Mouse (Mus musculus) MEL (cell line): ENCODE data around the gene Doc2b. TPM values are rescaled to one million over a fixed set of nuclear protein-coding genes. Genes with fewer than 3 reads are reported as not detected.

Experiments
- DNase-seq: peaks from one replicate; pipeline ENCODE4 v3.0.0; 2011; ENCODE audit warnings: low read depth, low spot score
- H3K27ac ChIP-seq: 2 replicates; pipeline ENCODE4 v1.5.1; 2012; ENCODE audit warnings: low read depth, mild to moderate bottlenecking, control low read depth, low read length, moderate library complexity; ENCODE audit not compliant: control insufficient read depth
- H3K27me3 ChIP-seq, 2 experiments: fragments of 150-350 bp in 1 of 2; sonication (generic) in 1 of 2; 2 replicates each; pipeline ENCODE4 v1.6.1; 2012; ENCODE audit warnings: low read length in 2 of 2, mild to moderate bottlenecking in 2 of 2, improper control_type of control experiment in 1 of 2, moderate library complexity in 1 of 2; ENCODE audit not compliant: insufficient read depth in 2 of 2, control insufficient read depth in 1 of 2
- H3K36me3 ChIP-seq, 2 experiments: 2 replicates each; pipeline ENCODE4 v1.6.1; 2012 to 2014; ENCODE audit warnings: low read length in 2 of 2, improper control_type of control experiment in 1 of 2, inconsistent platforms in 1 of 2, mild to moderate bottlenecking in 1 of 2; ENCODE audit not compliant: insufficient read depth in 2 of 2, control insufficient read depth in 1 of 2
- H3K4me1 ChIP-seq, 2 experiments: fragments of 150-350 bp in 1 of 2; sonication (generic) in 1 of 2; 2 replicates each; pipeline ENCODE4 v1.6.1; 2012; ENCODE audit warnings: low read length in 2 of 2, improper control_type of control experiment in 1 of 2, mild to moderate bottlenecking in 1 of 2; ENCODE audit not compliant: insufficient read depth in 2 of 2, control insufficient read depth in 1 of 2
- H3K4me3 ChIP-seq, 2 experiments: fragments of 150-350 bp in 1 of 2; sonication (generic) in 1 of 2; 2 replicates each; pipeline ENCODE4 v1.5.1; 2012; ENCODE audit warnings: low read depth in 2 of 2, low read length in 2 of 2, mild to moderate bottlenecking in 2 of 2, moderate library complexity in 2 of 2, control low read depth in 1 of 2, improper control_type of control experiment in 1 of 2; ENCODE audit not compliant: control insufficient read depth in 1 of 2, insufficient read depth in 1 of 2
- H3K79me2 ChIP-seq: 2 replicates; pipeline ENCODE4 v1.6.1; 2012; ENCODE audit warnings: mild to moderate bottlenecking, low read length, moderate library complexity; ENCODE audit not compliant: control insufficient read depth, poor library complexity, insufficient read depth
- H3K9ac ChIP-seq: 2 replicates; pipeline ENCODE4 v1.6.1; 2012; ENCODE audit warnings: low read depth, mild to moderate bottlenecking, control low read depth, low read length, moderate library complexity; ENCODE audit not compliant: control insufficient read depth, poor library complexity, severe bottlenecking
- H3K9me3 ChIP-seq: fragments of 150-350 bp; sonication (generic); replicated peaks from 2 replicates; pipeline ENCODE4 v1.6.1; 2012; ENCODE audit warnings: mild to moderate bottlenecking, low read length, improper control_type of control experiment, moderate library complexity; ENCODE audit not compliant: insufficient read depth
- BHLHE40 ChIP-seq: IDR thresholded peaks from 2 replicates; pipeline ENCODE4 v1.6.1; 2012; ENCODE audit warnings: low read depth, mild to moderate bottlenecking, inconsistent platforms, low read length, improper control_type of control experiment, borderline replicate concordance
- CHD2 ChIP-seq: IDR thresholded peaks from 2 replicates; pipeline ENCODE4 v1.6.1; 2011; ENCODE audit warnings: low read length, improper control_type of control experiment
- E2F4 ChIP-seq: IDR thresholded peaks from 2 replicates; pipeline ENCODE4 v1.6.1; 2011; ENCODE audit warnings: low read depth, low read length, improper control_type of control experiment, borderline replicate concordance
- ELF1 ChIP-seq: IDR thresholded peaks from 2 replicates; pipeline ENCODE4 v1.6.1; 2014; ENCODE audit warnings: low read depth, mild to moderate bottlenecking, inconsistent platforms, low read length, improper control_type of control experiment, moderate library complexity
- ETS1 ChIP-seq: IDR thresholded peaks from 2 replicates; pipeline ENCODE4 v1.6.1; 2012; ENCODE audit warnings: low read depth, mild to moderate bottlenecking, inconsistent platforms, low read length, improper control_type of control experiment, moderate library complexity
- GATA1 ChIP-seq: IDR thresholded peaks from 2 replicates; pipeline ENCODE4 v1.6.1; 2011; ENCODE audit warnings: low read depth, low read length, improper control_type of control experiment
- JUND ChIP-seq: IDR thresholded peaks from 2 replicates; pipeline ENCODE4 v1.6.1; 2011; ENCODE audit warnings: low read depth, mild to moderate bottlenecking, improper control_type of control experiment, low read length
- KAT2A ChIP-seq: conservative IDR thresholded peaks from 2 replicates; pipeline ENCODE4 v1.6.1; 2012; ENCODE audit warnings: low read depth, low read length, improper control_type of control experiment, inconsistent platforms
- MYC ChIP-seq: IDR thresholded peaks from 2 replicates; pipeline ENCODE4 v1.6.1; 2011; ENCODE audit warnings: low read depth, mild to moderate bottlenecking, low read length, improper control_type of control experiment, moderate library complexity
- POLR2AphosphoS2 ChIP-seq: IDR thresholded peaks from 2 replicates; pipeline ENCODE4 v1.6.1; 2011; ENCODE audit warnings: low read length, improper control_type of control experiment
- RCOR1 ChIP-seq: IDR thresholded peaks from 2 replicates; pipeline ENCODE4 v1.6.1; 2012; ENCODE audit warnings: low read depth, mild to moderate bottlenecking, inconsistent platforms, low read length, improper control_type of control experiment
- SMC3 ChIP-seq: IDR thresholded peaks from 2 replicates; pipeline ENCODE4 v1.6.1; 2011; ENCODE audit warnings: low read depth, low read length, improper control_type of control experiment
- TAL1 ChIP-seq: IDR thresholded peaks from 2 replicates; pipeline ENCODE4 v1.6.1; 2012; ENCODE audit warnings: mild to moderate bottlenecking, inconsistent platforms, low read length, moderate library complexity, mixed read lengths
- TBP ChIP-seq: IDR thresholded peaks from 2 replicates; pipeline ENCODE4 v1.8.0; 2011; ENCODE audit warnings: low read depth, low read length, improper control_type of control experiment
- UBTF ChIP-seq: IDR thresholded peaks from 2 replicates; pipeline ENCODE4 v1.6.1; 2012; ENCODE audit warnings: low read depth, mild to moderate bottlenecking, inconsistent platforms, low read length, improper control_type of control experiment, moderate library complexity, borderline replicate concordance; ENCODE audit not compliant: insufficient read depth
- ZC3H11A ChIP-seq: IDR thresholded peaks from 2 replicates; pipeline ENCODE4 v1.6.1; 2012; ENCODE audit warnings: low read depth, mild to moderate bottlenecking, inconsistent platforms, low read length, improper control_type of control experiment
- ZKSCAN1 ChIP-seq: IDR thresholded peaks from 2 replicates; pipeline ENCODE4 v1.6.1; 2012; ENCODE audit warnings: low read depth, mild to moderate bottlenecking, inconsistent platforms, low read length, improper control_type of control experiment, moderate library complexity
- ZNF384 ChIP-seq: IDR thresholded peaks from 2 replicates; pipeline ENCODE4 v1.6.1; 2012; ENCODE audit warnings: low read depth, mild to moderate bottlenecking, inconsistent platforms, low read length, improper control_type of control experiment
- polyA plus RNA-seq, 2 experiments: library from polyadenylated mRNA; stranded (reverse) in 1 of 2; unstranded in 1 of 2; fragments of >175 nt in 1 of 2; fragments of >200 nt in 1 of 2; gene quantifications; 2 replicates each; pipeline versions ENCODE4 v1.2.1 to v1.2.4; 2012; ENCODE audit warnings: low replicate concordance in 2 of 2, low read depth in 1 of 2; ENCODE audit not compliant: insufficient read length in 2 of 2, insufficient read depth in 1 of 2, missing spikeins in 1 of 2
- total RNA-seq: library from RNA; depleted of rRNA; stranded (reverse); fragments of 300-350 nt; gene quantifications from 2 replicates; pipeline ENCODE4 v1.2.3, GENCODE M21; 2012

Doc2b gene
- total and polyA plus RNA-seq, 3 experiments = not detected

- Histone ChIP-seq H3K36me3 (peaks cover 7 to 62% of the 10 kb centered on the region in 2 experiments), H3K27ac (no peak overlapping the region), H3K27me3 (no peaks in the 10 kb centered on the region), H3K9ac (no peak overlapping the region), H3K79me2 (peaks cover 19% of the 10 kb centered on the region), H3K4me1 (no peaks in the 10 kb centered on the region; a peak in 1 of 4 replicates), H3K4me3 (no peak overlapping the region), H3K9me3 (no peaks in the 10 kb centered on the region)
- no peak for DNase-seq
- TF ChIP-seq UBTF (no peak), ELF1 (no peak), POLR2AphosphoS2 (no peak), ETS1 (no peak), ZNF384 (no peak), MYC (no peak), E2F4 (no peak), CHD2 (no peak), BHLHE40 (no peak), RCOR1 (no peak; the same call in 1 of the 2 replicates), GATA1 (no peak)
Measured at GRCm38 (mm10) chr11:75760785-75761184, 35.1 kb downstream of the Doc2b start.

DNA sequence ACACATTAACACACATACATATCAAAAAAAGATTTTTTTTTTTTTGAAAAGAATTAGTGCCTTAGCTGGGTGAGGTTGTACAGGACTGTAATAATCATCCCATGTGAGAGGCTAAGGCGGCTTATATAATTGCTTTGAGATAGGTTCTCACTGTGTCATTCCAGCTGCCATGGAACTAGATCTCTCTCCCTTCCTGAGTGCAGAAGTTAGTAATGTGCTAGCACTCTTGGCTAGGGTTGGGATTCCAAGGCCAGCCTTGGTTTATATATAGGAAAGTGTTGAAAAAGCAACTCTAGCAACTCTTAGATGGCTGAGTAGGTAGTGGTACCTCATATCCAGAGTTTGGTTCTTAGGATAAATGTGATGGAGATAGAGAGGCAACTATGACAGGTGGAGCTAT lies 37.3 kb downstream of the Doc2b start:
- no peaks in the 10 kb centered on the region for H3K9me3 ChIP-seq
- H3K27ac ChIP-seq = no peak overlapping the region
- TF ChIP-seq BHLHE40 = no peak
- TF ChIP-seq ETS1 = no peak
- no peak for TF ChIP-seq ZKSCAN1
- TF ChIP-seq SMC3 = no peak
- no peak for TF ChIP-seq TAL1
- TF ChIP-seq KAT2A = no peak
- no peak for TF ChIP-seq JUND
- TF ChIP-seq ZC3H11A = no peak
- TF ChIP-seq RCOR1 = no peak
- no peak for TF ChIP-seq TBP
- no peak overlapping the region for H3K9ac ChIP-seq
- H3K27me3 ChIP-seq = no peaks in the 10 kb centered on the region
- peaks cover 30% of the 10 kb centered on the region for H3K79me2 ChIP-seq
- no peak for DNase-seq
- no peak overlapping the region for H3K4me3 ChIP-seq
- H3K36me3 ChIP-seq = peaks cover 9 to 64% of the 10 kb centered on the region in 2 experiments
- H3K4me1 ChIP-seq = no peaks in the 10 kb centered on the region; a peak in 1 of 4 replicates
